8 mouse cellular contexts compared by ENCODE assay signal in the genomic region with DNA sequence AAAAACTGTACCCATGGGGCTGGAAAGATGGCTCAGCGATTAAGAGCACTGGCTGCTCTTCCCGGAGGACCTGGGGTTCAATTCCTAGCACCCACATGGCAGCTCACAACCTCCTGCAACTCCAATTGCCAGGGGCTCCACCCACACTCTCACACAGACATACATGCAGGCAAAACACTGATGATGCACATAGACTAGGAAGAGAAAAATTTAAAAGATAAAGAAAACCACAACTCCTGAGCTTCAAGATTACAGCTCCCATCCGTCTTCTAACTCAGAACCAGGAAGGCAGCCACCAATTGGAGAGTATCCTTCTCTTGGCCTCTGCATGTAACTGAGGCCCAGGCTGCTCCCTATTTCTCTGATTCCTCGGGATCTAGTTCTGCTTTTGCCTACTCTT. TPM values are rescaled to one million over a fixed set of nuclear protein-coding genes. Genes with fewer than 3 reads are reported as not detected.
DNase-seq lines count a peak whose midpoint lies in the region; ATAC-seq and TF ChIP-seq lines count a peak whose summit lies in the region.

No protein-coding gene starts in this region.

- WGBS in liver, embryonic 15.5 days (ENCODE audit: insufficient replicate concordance), result 14% methylated on average over 4 of the region's 4 CpGs

- intact Hi-C loops in gastrocnemius, adult 2 months (cut with DNase I), result loop anchor here (2.0 to 10.0 kb wide), 3 partner anchors 53 to 189 kb away; a partner anchor contains a TSS
- intact Hi-C loops in gastrocnemius, postnatal 14 days (cut with DNase I; ENCODE audit: low total_unique reads), result no loop called here

- no peak for DNase-seq in gastrocnemius, adult 2 months
- no peak for DNase-seq in gastrocnemius, postnatal 14 days
- DNase-seq in ES-E14 (ENCODE audit: low read depth, low spot score), result no peak
- DNase-seq in thymus, postnatal 25 days, result no peak
- DNase-seq in thymus, postnatal 10 days (ENCODE audit: low spot score in 2 of 2), result no peak
- DNase-seq in adrenal gland, postnatal 14 days, result no peak

- peak; percentile 15; the same call in 1 of the 2 replicates for ATAC-seq in granulocyte monocyte progenitor cell, adult 5-6 weeks (replicated peaks; ENCODE audit: poor library complexity, severe bottlenecking)
- ATAC-seq in liver, embryonic 15.5 days (ENCODE audit: insufficient read depth), result peak; percentile 18

- H3K36me3 ChIP-seq in ES-E14 (ENCODE audit: control insufficient read depth, insufficient read depth, low read length, poor library complexity, severe bottlenecking), result no peaks in the 10 kb centered on the region
- peaks cover 10% of the 10 kb centered on the region for H3K36me3 ChIP-seq in liver, embryonic 15.5 days (replicated peaks)

- peak overlapping the region; percentile 87 for H3K4me3 ChIP-seq in gastrocnemius, adult 2 months
- peak overlapping the region in 1 of 2 experiments; percentile 83; a peak in 2 of 4 replicates for H3K4me3 ChIP-seq in ES-E14 (ENCODE audit: insufficient read depth in 1 of 2, low read depth in 1 of 2, low read length in 2 of 2, poor library complexity in 1 of 2, severe bottlenecking in 1 of 2)
- H3K4me3 ChIP-seq in liver, embryonic 15.5 days (replicated peaks), result peak overlapping the region; percentile 95

- no peak for TF ChIP-seq CTCF in gastrocnemius, adult 2 months (IDR thresholded peaks at IDR 0.05)

- peak overlapping the region; percentile 98 for H3K27ac ChIP-seq in gastrocnemius, adult 2 months
- H3K27ac ChIP-seq in ES-E14 (ENCODE audit: insufficient read depth, low read depth, low read length, poor library complexity, severe bottlenecking), result no peak overlapping the region
- peak overlapping the region; percentile 96 for H3K27ac ChIP-seq in liver, embryonic 15.5 days (replicated peaks)

- in situ Hi-C loops in ES-E14 (cut with MboI; ENCODE audit: low sequenced_read_pairs in 2 of 2, unreplicated experiment in 2 of 2), result no loop called here

- peak overlapping the region; percentile 72; the same call in 1 of the 2 replicates for H3K9ac ChIP-seq in ES-E14 (ENCODE audit: insufficient read depth, low read depth, low read length, poor library complexity, severe bottlenecking)
- peak overlapping the region; percentile 97; the same call in 1 of the 2 replicates for H3K9ac ChIP-seq in liver, embryonic 15.5 days

- peak overlapping the region; percentile 78 for H3K4me2 ChIP-seq in liver, embryonic 15.5 days

- H3K4me1 ChIP-seq in ES-E14 (ENCODE audit: control insufficient read depth in 2 of 2, insufficient read depth in 2 of 2, low read length in 2 of 2, poor library complexity in 1 of 2), result peaks cover 0 to 11% of the 10 kb centered on the region in 2 experiments; a peak in 2 of 4 replicates
- H3K4me1 ChIP-seq in liver, embryonic 15.5 days (replicated peaks), result peaks cover 54% of the 10 kb centered on the region

- no peaks in the 10 kb centered on the region for H3K9me3 ChIP-seq in ES-E14 (ENCODE audit: control insufficient read depth, insufficient read depth, low read depth, low read length)
- H3K9me3 ChIP-seq in liver, embryonic 15.5 days (replicated peaks), result no peaks in the 10 kb centered on the region

- H3K27me3 ChIP-seq in liver, embryonic 15.5 days, result no peaks in the 10 kb centered on the region

TF ChIP-seq in ES-E14, 5 proteins besides CTCF, POLR2A, EP300 and RAD21:
- TF ChIP-seq CHD2 (IDR thresholded peaks at IDR 0.05; ENCODE audit: low read depth, low read length) (no peak), MAFK (IDR thresholded peaks at IDR 0.05; ENCODE audit: insufficient read depth, low read depth, low read length) (no peak), ZC3H11A (IDR thresholded peaks at IDR 0.05; ENCODE audit: borderline replicate concordance, low read depth, low read length) (no peak), ZNF384 (IDR thresholded peaks at IDR 0.05; ENCODE audit: low read depth, low read length) (no peak), HCFC1 (IDR thresholded peaks at IDR 0.05; ENCODE audit: borderline replicate concordance, insufficient read depth, low read length) (no peak)

RNA-seq across cellular contexts. Expression of a gene that starts 0.6 kb away (rescaled TPM):
- 100 to 1,000 TPM; 500 to 681 TPM for total RNA-seq in gastrocnemius, adult 2 months (2021)
- 100 to 1,000 TPM; 470 to 562 TPM for total RNA-seq in gastrocnemius, postnatal 14 days (2021)
- 25.1 and 32.3 TPM in 2 replicates for total RNA-seq in ES-E14 (2012; rRNA removed)
- total RNA-seq in granulocyte monocyte progenitor cell, adult 5-6 weeks (2014; fragmentation: Nextera tagmentation), result 21.5 and 24.7 TPM in 2 replicates
- total RNA-seq in granulocyte monocyte progenitor cell, adult 5-6 weeks (2017), result 26.2 and 30.1 TPM in 2 replicates
- 20.2 and 23.1 TPM in 2 replicates for polyA plus RNA-seq in liver, embryonic 15.5 days (2015; fragmentation: Nextera tagmentation; extraction: Ambion mirVana)
- total RNA-seq in adrenal gland, postnatal 14 days (2021), result 116 and 119 TPM in 2 replicates

RNA-seq across cellular contexts. Expression of a gene that starts 9.0 kb away (rescaled TPM):
- total RNA-seq in gastrocnemius, adult 2 months (2021), result 10 to 100 TPM; 57.6 to 63.1 TPM
- total RNA-seq in gastrocnemius, postnatal 14 days (2021), result 10 to 100 TPM; 64.4 to 69.3 TPM
- total RNA-seq in ES-E14 (2012; rRNA removed), result 142 and 147 TPM in 2 replicates
- 132 and 207 TPM in 2 replicates for total RNA-seq in granulocyte monocyte progenitor cell, adult 5-6 weeks (2014; fragmentation: Nextera tagmentation)
- total RNA-seq in granulocyte monocyte progenitor cell, adult 5-6 weeks (2017), result 94.5 and 125 TPM in 2 replicates
- 91.3 and 95.5 TPM in 2 replicates for polyA plus RNA-seq in liver, embryonic 15.5 days (2015; fragmentation: Nextera tagmentation; extraction: Ambion mirVana)
- 90.9 and 98.1 TPM in 2 replicates for total RNA-seq in adrenal gland, postnatal 14 days (2021)

RNA-seq across cellular contexts. Expression of a gene that starts 16.0 kb away (rescaled TPM):
- not detected for total RNA-seq in gastrocnemius, adult 2 months (2021)
- not detected for total RNA-seq in gastrocnemius, postnatal 14 days (2021)
- 0.27 and 0.69 TPM in 2 replicates for total RNA-seq in ES-E14 (2012; rRNA removed)
- total RNA-seq in granulocyte monocyte progenitor cell, adult 5-6 weeks (2014; fragmentation: Nextera tagmentation), result not detected in 2 replicates
- total RNA-seq in granulocyte monocyte progenitor cell, adult 5-6 weeks (2017), result not detected in 2 replicates
- not detected in 2 replicates for polyA plus RNA-seq in liver, embryonic 15.5 days (2015; fragmentation: Nextera tagmentation; extraction: Ambion mirVana)
- not detected in 2 replicates for total RNA-seq in adrenal gland, postnatal 14 days (2021)

RNA-seq across cellular contexts. Expression of a gene that starts 54.4 kb away (rescaled TPM):
- total RNA-seq in gastrocnemius, adult 2 months (2021), result 1 to 10 TPM; 1.8 to 2.4 TPM
- total RNA-seq in gastrocnemius, postnatal 14 days (2021), result 1 to 10 TPM; 2.0 to 2.7 TPM
- total RNA-seq in ES-E14 (2012; rRNA removed), result 1.2 and 1.6 TPM in 2 replicates
- 2.6 and 3.7 TPM in 2 replicates for total RNA-seq in granulocyte monocyte progenitor cell, adult 5-6 weeks (2014; fragmentation: Nextera tagmentation)
- 1.5 and 4.9 TPM in 2 replicates for total RNA-seq in granulocyte monocyte progenitor cell, adult 5-6 weeks (2017)
- 0.60 and 0.79 TPM in 2 replicates for polyA plus RNA-seq in liver, embryonic 15.5 days (2015; fragmentation: Nextera tagmentation; extraction: Ambion mirVana)
- total RNA-seq in adrenal gland, postnatal 14 days (2021), result 2.9 and 3.2 TPM in 2 replicates
